ENCODE assay signal across 12 mouse cellular contexts in genomic region chr6:50809669-50809983, GRCm38 (mm10).
DNase-seq lines count a peak whose midpoint lies in the region; ATAC-seq and TF ChIP-seq lines count a peak whose summit lies in the region.
"Had no signal": no experiment of that assay in that cellular context is flagged by ENCODE, and none has a peak within 500 bp of the region (broad histone marks: within the 10 kb centered on the region; RNA-seq: fewer than 3 reads in every experiment).

No protein-coding gene starts in this region.

- H3K4me1 ChIP-seq in heart, embryonic 12.5 days (replicated peaks): peaks cover 17% of the 10 kb centered on the region
- peaks cover 16% of the 10 kb centered on the region for H3K4me1 ChIP-seq in midbrain, embryonic 11.5 days (ENCODE audit: control insufficient read depth, insufficient read depth, low read length)
- H3K4me1 ChIP-seq in midbrain, embryonic 16.5 days (ENCODE audit: control insufficient read depth, insufficient read depth, low read length): 0 out of 2 replicates have a peak, but pooled peaks cover 3% of the 10 kb centered on the region
- peaks cover 8% of the 10 kb centered on the region for H3K4me1 ChIP-seq in hindbrain, embryonic 16.5 days (ENCODE audit: control insufficient read depth, insufficient read depth, low read depth, low read length)
- H3K4me1 ChIP-seq in stomach, embryonic 16.5 days (ENCODE audit: control insufficient read depth, insufficient read depth, low read length): peaks cover 14% of the 10 kb centered on the region
- no peaks in the 10 kb centered on the region for H3K4me1 ChIP-seq in thymus, adult 2 months (replicated peaks; ENCODE audit: control insufficient read depth, insufficient read depth, low read length)

- H3K27me3 ChIP-seq in heart, embryonic 12.5 days (replicated peaks): no peaks in the 10 kb centered on the region
- H3K27me3 ChIP-seq in midbrain, embryonic 11.5 days (ENCODE audit: control insufficient read depth, insufficient read depth, low read length): no peaks in the 10 kb centered on the region
- no peaks in the 10 kb centered on the region for H3K27me3 ChIP-seq in midbrain, embryonic 16.5 days (ENCODE audit: control insufficient read depth, insufficient read depth, low read depth, low read length)
- no peaks in the 10 kb centered on the region for H3K27me3 ChIP-seq in hindbrain, embryonic 16.5 days (replicated peaks; ENCODE audit: control insufficient read depth, insufficient read depth, low read length)
- no peaks in the 10 kb centered on the region for H3K27me3 ChIP-seq in stomach, embryonic 16.5 days (ENCODE audit: control insufficient read depth, insufficient read depth, low read length)
- H3K27me3 ChIP-seq in thymus, adult 2 months (ENCODE audit: control insufficient read depth, insufficient read depth, low read length): no peaks in the 10 kb centered on the region

- no peak overlapping the region for H3K4me3 ChIP-seq in heart, embryonic 12.5 days
- H3K4me3 ChIP-seq in midbrain, embryonic 11.5 days (ENCODE audit: low read depth, low read length): no peak overlapping the region
- H3K4me3 ChIP-seq in midbrain, embryonic 16.5 days (ENCODE audit: low read depth, low read length): no peak overlapping the region
- H3K4me3 ChIP-seq in hindbrain, embryonic 16.5 days (ENCODE audit: low read length): no peak overlapping the region
- H3K4me3 ChIP-seq in stomach, embryonic 16.5 days (replicated peaks; ENCODE audit: low read length): no peak overlapping the region
- no peak overlapping the region for H3K4me3 ChIP-seq in thymus, adult 2 months (ENCODE audit: control insufficient read depth, insufficient read depth, low read length)
- H3K4me3 ChIP-seq: lung, embryonic 15.5 days had no signal

- H3K27ac ChIP-seq in heart, embryonic 12.5 days (ENCODE audit: poor library complexity, severe bottlenecking): peak overlapping the region; percentile 48; the same call in 1 of the 2 replicates
- H3K27ac ChIP-seq in midbrain, embryonic 11.5 days (ENCODE audit: low read depth, low read length): peak overlapping the region; percentile 45
- no peak overlapping the region for H3K27ac ChIP-seq in midbrain, embryonic 16.5 days (ENCODE audit: low read length)
- no peak overlapping the region for H3K27ac ChIP-seq in hindbrain, embryonic 16.5 days (ENCODE audit: low read depth, low read length)
- peak overlapping the region; percentile 43 for H3K27ac ChIP-seq in stomach, embryonic 16.5 days (ENCODE audit: low read length)
- no peak overlapping the region for H3K27ac ChIP-seq in thymus, adult 2 months (ENCODE audit: control insufficient read depth, insufficient read depth, low read length)
- H3K27ac ChIP-seq: lung, embryonic 15.5 days had no signal

- no peak for TF ChIP-seq POLR2A in thymus, adult 2 months (IDR thresholded peaks at IDR 0.05; ENCODE audit: control insufficient read depth, extremely low read depth, insufficient read depth, low read length, poor library complexity)

- TF ChIP-seq CTCF in thymus, adult 2 months (IDR thresholded peaks at IDR 0.05; ENCODE audit: borderline replicate concordance, control insufficient read depth, extremely low read depth, insufficient read depth, low read length, poor library complexity): no peak

- no peaks in the 10 kb centered on the region for H3K9me3 ChIP-seq in heart, embryonic 12.5 days (replicated peaks)
- no peaks in the 10 kb centered on the region for H3K9me3 ChIP-seq in midbrain, embryonic 11.5 days (ENCODE audit: control insufficient read depth, low read length)
- H3K9me3 ChIP-seq in midbrain, embryonic 16.5 days (replicated peaks; ENCODE audit: control insufficient read depth, low read length, poor library complexity, severe bottlenecking): no peaks in the 10 kb centered on the region
- no peaks in the 10 kb centered on the region for H3K9me3 ChIP-seq in hindbrain, embryonic 16.5 days (ENCODE audit: control insufficient read depth, low read length)
- H3K9me3 ChIP-seq in stomach, embryonic 16.5 days (replicated peaks; ENCODE audit: control insufficient read depth, low read length): no peaks in the 10 kb centered on the region
- H3K9me3 ChIP-seq: lung, embryonic 15.5 days had no signal

- no peak for ATAC-seq in heart, embryonic 12.5 days (ENCODE audit: insufficient number of reproducible peaks, low FRiP score)
- peak; percentile 36 for ATAC-seq in midbrain, embryonic 11.5 days (ENCODE audit: low FRiP score)
- ATAC-seq in midbrain, embryonic 16.5 days: no peak
- ATAC-seq in hindbrain, embryonic 16.5 days: no peak
- ATAC-seq in stomach, embryonic 16.5 days (ENCODE audit: insufficient read depth, low FRiP score): no peak
- ATAC-seq: CD4-positive, CD25-positive, alpha-beta regulatory T cell, adult 4 months had no signal

- H3K4me2 ChIP-seq in heart, embryonic 12.5 days: peak overlapping the region; percentile 30
- no peak overlapping the region for H3K4me2 ChIP-seq in midbrain, embryonic 11.5 days
- no peak overlapping the region for H3K4me2 ChIP-seq in midbrain, embryonic 16.5 days (ENCODE audit: low read length)
- H3K4me2 ChIP-seq in hindbrain, embryonic 16.5 days (ENCODE audit: low read length): no peak overlapping the region
- H3K4me2 ChIP-seq in stomach, embryonic 16.5 days (ENCODE audit: low read depth, low read length): no peak overlapping the region

- WGBS in heart, embryonic 12.5 days: 5% methylated on average over 4 of the region's 4 CpGs
- WGBS in midbrain, embryonic 11.5 days: 22% methylated on average over 4 of the region's 4 CpGs
- WGBS in midbrain, embryonic 16.5 days: 46% methylated on average over 4 of the region's 4 CpGs
- 37% methylated on average over 4 of the region's 4 CpGs for WGBS in hindbrain, embryonic 16.5 days
- 30% methylated on average over 4 of the region's 4 CpGs for WGBS in stomach, embryonic 16.5 days
- WGBS in thymus, adult 2 months: 80% methylated on average over 4 of the region's 4 CpGs

- H3K36me3 ChIP-seq in heart, embryonic 12.5 days: no peaks in the 10 kb centered on the region
- H3K36me3 ChIP-seq in midbrain, embryonic 11.5 days (ENCODE audit: control insufficient read depth, insufficient read depth, low read length): no peaks in the 10 kb centered on the region
- no peaks in the 10 kb centered on the region for H3K36me3 ChIP-seq in midbrain, embryonic 16.5 days (ENCODE audit: control insufficient read depth, insufficient read depth, low read length)
- no peaks in the 10 kb centered on the region for H3K36me3 ChIP-seq in hindbrain, embryonic 16.5 days (ENCODE audit: control insufficient read depth, insufficient read depth, low read length)
- no peaks in the 10 kb centered on the region for H3K36me3 ChIP-seq in stomach, embryonic 16.5 days (ENCODE audit: control insufficient read depth, insufficient read depth, low read length)
- H3K36me3 ChIP-seq in thymus, adult 2 months (ENCODE audit: control insufficient read depth, insufficient read depth, low read length): no peaks in the 10 kb centered on the region
- H3K36me3 ChIP-seq: lung, embryonic 15.5 days had no signal

- peak overlapping the region; percentile 25 for H3K9ac ChIP-seq in heart, embryonic 12.5 days
- H3K9ac ChIP-seq in midbrain, embryonic 11.5 days (ENCODE audit: low read length): peak overlapping the region; percentile 2; the same call in 1 of the 2 replicates
- no peak overlapping the region for H3K9ac ChIP-seq in midbrain, embryonic 16.5 days (ENCODE audit: low read depth, low read length)
- 0 out of 2 replicates have a peak overlapping the region, but pooled peaks have one; percentile 2 for H3K9ac ChIP-seq in hindbrain, embryonic 16.5 days (ENCODE audit: low read depth, low read length)
- peak overlapping the region; percentile 43; the same call in 1 of the 2 replicates for H3K9ac ChIP-seq in stomach, embryonic 16.5 days (ENCODE audit: low read length)
- H3K9ac ChIP-seq: lung, embryonic 15.5 days had no signal

- DNase-seq in heart, adult 9 months (ENCODE audit: low spot score in 2 of 2): no peak
- DNase-seq in midbrain, embryonic 11.5 days (ENCODE audit: low spot score, missing footprints): peak; percentile 86
- no peak for DNase-seq in layer of hippocampus, postnatal 25 days (ENCODE audit: extremely low spot score in 1 of 2, low spot score in 1 of 2)
- no peak for DNase-seq in thymus, adult 2 months
- DNase-seq: adrenal gland, adult 8-10 months; thymus, postnatal 14 days had no signal

Comparison
In these comparisons a context has a peak if more than half of its experiments do, and no peak if none do; other contexts are left out.
1. H3K27ac ChIP-seq: peak in heart, embryonic 12.5 days (single experiment), midbrain, embryonic 11.5 days (single experiment) and stomach, embryonic 16.5 days (single experiment); none in midbrain, embryonic 16.5 days (single experiment), hindbrain, embryonic 16.5 days (single experiment) and thymus, adult 2 months (single experiment).